In the genomic region with DNA sequence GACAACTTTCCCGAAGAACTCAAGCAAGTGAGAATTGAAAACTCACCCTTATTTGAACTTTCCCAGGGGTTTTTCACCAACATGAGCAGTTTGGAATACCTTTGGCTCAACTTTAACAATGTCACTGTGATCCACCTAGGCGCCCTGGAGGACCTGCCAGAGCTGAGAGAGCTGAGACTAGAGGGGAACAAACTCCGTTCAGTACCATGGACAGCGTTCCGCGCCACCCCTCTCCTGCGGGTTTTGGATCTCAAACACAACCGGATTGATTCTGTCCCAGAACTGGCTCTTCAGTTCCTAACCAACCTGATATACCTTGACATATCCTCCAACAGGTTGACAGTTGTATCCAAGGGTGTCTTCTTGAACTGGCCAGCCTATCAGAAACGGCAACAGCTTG, we compare ENCODE assay signal across 8 mouse cellular contexts. TPM values are rescaled to one million over a fixed set of nuclear protein-coding genes. Genes with fewer than 3 reads are reported as not detected.
DNase-seq lines count a peak whose midpoint lies in the region; ATAC-seq and TF ChIP-seq lines count a peak whose summit lies in the region.

No protein-coding gene starts in this region.

- H3K4me3 ChIP-seq in lung, postnatal 0 days (ENCODE audit: low read depth, low read length), result no peak overlapping the region

- intact Hi-C loops in heart, postnatal 14 days (cut with DNase I), result no loop called here

- H3K9me3 ChIP-seq in lung, postnatal 0 days (ENCODE audit: low read length), result no peaks in the 10 kb centered on the region

- no peak for ATAC-seq in CD4-positive, CD25-positive, alpha-beta regulatory T cell, adult 4 months
- ATAC-seq in lung, postnatal 0 days, result no peak

- DNase-seq in CD4-positive, CD25-positive, alpha-beta regulatory T cell, adult 2 months (ENCODE audit: low read depth, low spot score), result peak; percentile 6
- peak; percentile 49 for DNase-seq in ovary, postnatal 10 days (ENCODE audit: low spot score)
- no peak for DNase-seq in ovary, adult 18-20 months (ENCODE audit: low spot score)
- peak; percentile 68 to 71 for DNase-seq in heart, postnatal 14 days
- peak; percentile 39 for DNase-seq in lung, postnatal 0 days (ENCODE audit: low spot score)
- no peak for DNase-seq in spleen, postnatal 4 days (ENCODE audit: low spot score in 2 of 2)
- DNase-seq in cerebellum, adult 18-20 months, result no peak

- H3K36me3 ChIP-seq in lung, postnatal 0 days (ENCODE audit: insufficient read depth, low read length), result no peaks in the 10 kb centered on the region

- WGBS in lung, postnatal 0 days, result 21% methylated on average over 9 of the region's 9 CpGs

- H3K4me1 ChIP-seq in lung, postnatal 0 days (ENCODE audit: insufficient read depth, low read depth, low read length), result no peaks in the 10 kb centered on the region

- no peaks in the 10 kb centered on the region for H3K27me3 ChIP-seq in lung, postnatal 0 days (replicated peaks; ENCODE audit: insufficient read depth, low read length)

- no peak overlapping the region for H3K27ac ChIP-seq in lung, postnatal 0 days (ENCODE audit: low read length)

- TF ChIP-seq EP300 in lung, postnatal 0 days (IDR thresholded peaks at IDR 0.05), result no peak

- no peak for TF ChIP-seq CTCF in lung, postnatal 0 days (IDR thresholded peaks at IDR 0.05)

- H3K4me2 ChIP-seq in lung, postnatal 0 days (replicated peaks; ENCODE audit: low read depth, low read length), result no peak overlapping the region

- H3K9ac ChIP-seq in lung, postnatal 0 days (replicated peaks; ENCODE audit: low read depth), result no peak overlapping the region

RNA-seq across cellular contexts. Expression of gene Lrit2, which starts 0.8 kb away (rescaled TPM):
- polyA plus RNA-seq in CD4-positive, CD25-positive, alpha-beta regulatory T cell, adult 4 months (2017; shearing (Covaris generic)), result not detected
- not detected for total RNA-seq in heart, postnatal 14 days (2021)
- polyA plus RNA-seq in lung, postnatal 0 days (2015; fragmentation: Nextera tagmentation; extraction: Ambion mirVana), result not detected in 2 replicates

RNA-seq across cellular contexts. Expression of gene Lrit1, which starts 13.9 kb away (rescaled TPM):
- polyA plus RNA-seq in CD4-positive, CD25-positive, alpha-beta regulatory T cell, adult 4 months (2017; shearing (Covaris generic)), result not detected
- total RNA-seq in heart, postnatal 14 days (2021), result under 1 TPM in 1 of 2 experiments, not detected in 1; 0.05 TPM
- not detected in 2 replicates for polyA plus RNA-seq in lung, postnatal 0 days (2015; fragmentation: Nextera tagmentation; extraction: Ambion mirVana)

RNA-seq across cellular contexts. Expression of gene Rgr, which starts 19.8 kb away (rescaled TPM):
- polyA plus RNA-seq in CD4-positive, CD25-positive, alpha-beta regulatory T cell, adult 4 months (2017; shearing (Covaris generic)), result under 1 TPM in 1 of 2 experiments, not detected in 1; 0.14 TPM
- not detected for total RNA-seq in heart, postnatal 14 days (2021)
- not detected in 2 replicates for polyA plus RNA-seq in lung, postnatal 0 days (2015; fragmentation: Nextera tagmentation; extraction: Ambion mirVana)

RNA-seq across cellular contexts. Expression of gene Cdhr1, which starts 29.6 kb away (rescaled TPM):
- not detected for polyA plus RNA-seq in CD4-positive, CD25-positive, alpha-beta regulatory T cell, adult 4 months (2017; shearing (Covaris generic))
- total RNA-seq in heart, postnatal 14 days (2021), result under 1 TPM in 1 of 2 experiments, not detected in 1; 0.05 TPM
- 0.05 and 0.08 TPM in 2 replicates for polyA plus RNA-seq in lung, postnatal 0 days (2015; fragmentation: Nextera tagmentation; extraction: Ambion mirVana)

RNA-seq across cellular contexts. Expression of gene 2610528A11Rik, which starts 45.3 kb away (rescaled TPM):
- polyA plus RNA-seq in CD4-positive, CD25-positive, alpha-beta regulatory T cell, adult 4 months (2017; shearing (Covaris generic)), result 1 to 10 TPM in 1 of 2 experiments, not detected in 1; 1.1 TPM
- not detected for total RNA-seq in heart, postnatal 14 days (2021)
- polyA plus RNA-seq in lung, postnatal 0 days (2015; fragmentation: Nextera tagmentation; extraction: Ambion mirVana), result 0.27 and 0.31 TPM in 2 replicates

Comparison
In these comparisons a context has a peak if more than half of its experiments do, and no peak if none do; other contexts are left out.
1. DNase-seq: peak in CD4-positive, CD25-positive, alpha-beta regulatory T cell, adult 2 months (single experiment), ovary, postnatal 10 days (single experiment), heart, postnatal 14 days (2 of 2) and lung, postnatal 0 days (single experiment); none in ovary, adult 18-20 months (single experiment), spleen, postnatal 4 days (0 of 2) and cerebellum, adult 18-20 months (0 of 2).